Mouse (Mus musculus): Measurements from ENCODE around the gene Atxn2l. TPM values are rescaled to one million over a fixed set of nuclear protein-coding genes. Genes with fewer than 3 reads are reported as not detected.
A peak's percentile ranks its signal among the peaks of the same experiment; 100 is the strongest.

Atxn2l gene
- polyA plus RNA-seq, 1 experiment from 2014 or later: 56.8 TPM

- H3K27me3 ChIP-seq: no peaks in the 10 kb centered on the region
- no peaks in the 10 kb centered on the region for H3K36me3 ChIP-seq
- H3K9ac ChIP-seq: 0 out of 2 replicates have a peak overlapping the region, but pooled peaks have one; percentile 17
- ATAC-seq (ENCODE audit: insufficient number of reproducible peaks, insufficient read depth, low FRiP score, low TSS enrichment, low read depth): no peak
- H3K9me3 ChIP-seq: no peaks in the 10 kb centered on the region
- no peak overlapping the region for H3K4me2 ChIP-seq
- H3K27ac ChIP-seq: peak overlapping the region; percentile 29
- WGBS: 45% methylated on average over 10 of the region's 10 CpGs
- no peak overlapping the region for H3K4me3 ChIP-seq
- H3K4me1 ChIP-seq: peaks cover 36% of the 10 kb centered on the region
Observed at GRCm38 (mm10) chr7:126460623-126461399, 42.4 kb downstream of the Atxn2l start.

DNA sequence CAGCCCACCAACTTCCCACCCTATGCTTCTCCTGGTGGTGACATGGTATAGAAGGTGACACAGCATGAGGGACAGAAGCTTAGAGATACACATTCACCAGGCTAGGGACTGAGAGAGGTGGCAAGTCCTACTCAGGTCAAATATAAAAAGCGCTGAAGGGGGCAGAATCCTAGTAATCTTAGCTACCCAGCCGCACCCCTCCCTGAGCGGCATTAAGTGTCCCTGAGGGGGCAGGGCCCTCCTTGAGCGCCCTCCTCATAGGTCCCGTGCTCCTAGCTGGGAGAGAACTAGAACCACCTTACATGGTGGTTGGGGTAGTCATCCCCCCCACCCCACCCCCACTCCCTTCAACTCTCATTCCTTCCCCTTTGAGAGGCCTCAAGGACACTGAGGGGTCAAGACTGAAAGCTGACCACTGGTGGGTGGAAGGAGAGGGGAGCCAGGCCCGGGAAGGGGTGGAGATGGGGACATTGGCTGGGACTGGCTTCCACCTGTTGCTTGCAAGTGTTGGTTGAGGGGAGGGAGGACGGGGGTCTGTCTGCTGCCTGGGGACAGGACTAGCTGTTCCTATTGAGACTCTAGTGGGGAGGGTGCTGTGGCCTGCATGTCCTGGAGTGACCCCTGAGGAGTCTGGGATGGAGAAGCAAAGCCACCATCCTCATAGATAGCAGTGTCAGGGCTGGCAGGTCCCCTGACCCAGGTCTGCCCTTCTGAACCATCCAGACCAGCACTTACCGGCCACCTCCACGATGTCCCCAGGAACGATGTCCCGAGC, 44.2 kb downstream of the Atxn2l start:
- peaks cover 31% of the 10 kb centered on the region for H3K4me1 ChIP-seq
- H3K27me3 ChIP-seq: no peaks in the 10 kb centered on the region
- 76% methylated on average over 11 of the region's 11 CpGs for WGBS
- no peak overlapping the region for H3K27ac ChIP-seq
- H3K4me3 ChIP-seq: no peak overlapping the region
- H3K9me3 ChIP-seq: no peaks in the 10 kb centered on the region
- no peak overlapping the region for H3K4me2 ChIP-seq
- 0 out of 2 replicates have a peak overlapping the region, but pooled peaks have one; percentile 27 for H3K9ac ChIP-seq
- no peak for ATAC-seq (ENCODE audit: insufficient number of reproducible peaks, insufficient read depth, low FRiP score, low TSS enrichment, low read depth)
- H3K36me3 ChIP-seq: no peaks in the 10 kb centered on the region

DNA sequence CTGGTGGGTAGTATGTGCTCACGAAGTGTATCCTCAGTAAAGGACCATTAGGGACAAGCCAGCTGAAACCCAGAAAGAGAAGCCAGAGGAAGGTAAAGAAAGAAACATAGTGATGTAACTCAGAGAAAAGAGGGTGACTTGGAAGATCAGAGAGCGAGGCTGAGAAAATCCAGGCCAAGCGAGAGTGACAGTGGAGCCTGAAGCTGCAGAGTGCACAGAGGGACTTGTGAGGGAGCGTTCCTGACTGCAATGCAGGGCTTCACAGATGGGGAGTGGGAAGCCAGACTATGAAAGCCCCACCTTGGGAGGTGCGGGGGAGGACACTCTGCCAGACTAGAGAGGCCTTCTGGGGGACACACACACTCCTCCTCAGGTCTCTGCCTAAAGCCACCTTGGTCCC, 45.0 kb downstream of the Atxn2l start:
- Histone ChIP-seq H3K9me3 (no peaks in the 10 kb centered on the region), H3K4me3 (no peak overlapping the region), H3K4me1 (peaks cover 23% of the 10 kb centered on the region), H3K27ac (no peak overlapping the region), H3K36me3 (no peaks in the 10 kb centered on the region), H3K9ac (0 out of 2 replicates have a peak overlapping the region, but pooled peaks have one; percentile 17), H3K4me2 (no peak overlapping the region), H3K27me3 (no peaks in the 10 kb centered on the region)
- 79% methylated on average over 5 of the region's 5 CpGs for WGBS
- ATAC-seq (ENCODE audit: insufficient number of reproducible peaks, insufficient read depth, low FRiP score, low TSS enrichment, low read depth): no peak

- 86% methylated on average over 17 of the region's 17 CpGs for WGBS
- Histone ChIP-seq H3K9me3 (no peaks in the 10 kb centered on the region), H3K27me3 (no peaks in the 10 kb centered on the region), H3K9ac (no peak overlapping the region), H3K36me3 (no peaks in the 10 kb centered on the region), H3K4me3 (no peak overlapping the region), H3K4me1 (peaks cover 10% of the 10 kb centered on the region), H3K4me2 (no peak overlapping the region), H3K27ac (no peak overlapping the region)
- no peak for ATAC-seq (ENCODE audit: insufficient number of reproducible peaks, insufficient read depth, low FRiP score, low TSS enrichment, low read depth)
Observed at GRCm38 (mm10) chr7:126456382-126457266, 46.6 kb downstream of the Atxn2l start.

DNA sequence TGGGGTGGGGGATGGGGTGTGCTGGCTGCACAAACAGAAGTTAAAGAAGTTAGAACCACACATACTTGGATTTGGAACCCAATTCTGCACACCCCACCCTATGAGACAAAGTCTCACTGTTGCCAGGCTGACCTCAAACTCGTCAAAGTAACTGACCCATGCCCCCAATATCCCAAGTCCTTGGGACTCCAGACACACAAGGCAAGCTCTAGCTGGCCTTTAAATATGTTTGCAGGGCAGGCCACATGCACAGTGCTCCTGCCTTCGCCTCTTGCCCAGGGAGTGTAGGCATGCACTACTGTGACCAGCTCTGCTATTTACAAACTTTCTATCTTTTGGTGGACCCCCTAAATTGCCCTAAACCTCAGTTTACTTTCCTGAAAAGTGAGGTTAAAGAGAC, 48.0 kb downstream of the Atxn2l start:
- Histone ChIP-seq H3K9ac (no peak overlapping the region), H3K4me2 (no peak overlapping the region), H3K36me3 (no peaks in the 10 kb centered on the region), H3K9me3 (no peaks in the 10 kb centered on the region), H3K4me3 (no peak overlapping the region), H3K4me1 (no peaks in the 10 kb centered on the region), H3K27ac (no peak overlapping the region), H3K27me3 (no peaks in the 10 kb centered on the region)
- WGBS: 59% methylated on average over 2 of the region's 2 CpGs
- no peak for ATAC-seq (ENCODE audit: insufficient number of reproducible peaks, insufficient read depth, low FRiP score, low TSS enrichment, low read depth)

GRCm38 (mm10) chr7:126453861-126454260, 49.4 kb downstream of the Atxn2l start:
- peaks cover 1% of the 10 kb centered on the region for H3K36me3 ChIP-seq
- no peak overlapping the region for H3K27ac ChIP-seq
- H3K4me2 ChIP-seq: no peak overlapping the region
- H3K4me3 ChIP-seq: no peak overlapping the region
- no peaks in the 10 kb centered on the region for H3K9me3 ChIP-seq
- no peak overlapping the region for H3K9ac ChIP-seq
- no peaks in the 10 kb centered on the region for H3K27me3 ChIP-seq
- 82% methylated on average over 7 of the region's 7 CpGs for WGBS
- ATAC-seq (ENCODE audit: insufficient number of reproducible peaks, insufficient read depth, low FRiP score, low TSS enrichment, low read depth): no peak
- no peaks in the 10 kb centered on the region for H3K4me1 ChIP-seq

DNA sequence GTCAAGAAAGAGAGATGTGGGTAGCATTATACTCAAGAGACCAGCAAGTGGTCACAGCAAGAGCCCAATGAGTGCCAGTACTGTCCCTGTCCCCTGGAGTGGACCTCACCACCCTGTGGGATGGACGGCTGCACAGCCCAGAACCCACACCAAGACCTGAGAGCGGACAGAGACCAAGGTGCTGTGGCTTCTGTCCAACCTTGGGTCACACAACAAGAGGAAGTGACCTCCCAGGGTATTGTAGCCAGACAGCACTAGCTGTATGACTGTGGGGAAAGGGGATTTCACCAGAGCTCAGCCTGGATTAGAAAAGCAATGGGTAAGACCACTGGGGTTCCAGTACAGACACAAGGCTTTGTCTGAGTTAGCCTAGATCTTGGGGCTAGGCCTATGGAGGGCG, 51.0 kb downstream of the Atxn2l start:
- WGBS: 88% methylated on average over 3 of the region's 3 CpGs
- no peak for ATAC-seq (ENCODE audit: insufficient number of reproducible peaks, insufficient read depth, low FRiP score, low TSS enrichment, low read depth)
- Histone ChIP-seq H3K9ac (no peak overlapping the region), H3K27ac (no peak overlapping the region), H3K27me3 (no peaks in the 10 kb centered on the region), H3K4me3 (no peak overlapping the region), H3K4me2 (no peak overlapping the region), H3K36me3 (peaks cover 17% of the 10 kb centered on the region), H3K9me3 (no peaks in the 10 kb centered on the region), H3K4me1 (no peaks in the 10 kb centered on the region)

DNA sequence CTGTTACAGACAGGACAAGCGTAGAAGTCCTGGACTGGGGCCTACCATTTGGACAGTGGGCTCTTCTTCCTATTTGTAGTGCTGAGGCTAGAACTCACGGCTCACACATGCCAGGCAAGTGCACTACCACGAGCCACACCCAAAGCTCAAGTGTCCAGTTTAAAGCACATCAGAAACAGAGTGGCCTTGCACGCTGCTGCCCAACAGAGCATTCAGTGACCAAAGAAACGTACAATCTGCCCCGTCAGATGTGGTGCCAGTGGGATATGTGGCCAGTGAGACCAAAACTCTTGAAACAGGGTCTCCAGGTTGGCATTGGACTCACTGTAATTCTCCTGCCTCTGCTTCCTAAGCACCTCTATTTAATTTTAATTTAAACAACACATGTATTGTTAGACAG, 52.6 kb downstream of the Atxn2l start:
- H3K4me1 ChIP-seq: no peaks in the 10 kb centered on the region
- no peak for ATAC-seq (ENCODE audit: insufficient number of reproducible peaks, insufficient read depth, low FRiP score, low TSS enrichment, low read depth)
- 86% methylated on average over 6 of the region's 6 CpGs for WGBS
- peaks cover 34% of the 10 kb centered on the region for H3K36me3 ChIP-seq
- no peak overlapping the region for H3K4me3 ChIP-seq
- H3K27ac ChIP-seq: no peak overlapping the region
- H3K9me3 ChIP-seq: no peaks in the 10 kb centered on the region
- no peak overlapping the region for H3K9ac ChIP-seq
- no peaks in the 10 kb centered on the region for H3K27me3 ChIP-seq
- no peak overlapping the region for H3K4me2 ChIP-seq

DNA sequence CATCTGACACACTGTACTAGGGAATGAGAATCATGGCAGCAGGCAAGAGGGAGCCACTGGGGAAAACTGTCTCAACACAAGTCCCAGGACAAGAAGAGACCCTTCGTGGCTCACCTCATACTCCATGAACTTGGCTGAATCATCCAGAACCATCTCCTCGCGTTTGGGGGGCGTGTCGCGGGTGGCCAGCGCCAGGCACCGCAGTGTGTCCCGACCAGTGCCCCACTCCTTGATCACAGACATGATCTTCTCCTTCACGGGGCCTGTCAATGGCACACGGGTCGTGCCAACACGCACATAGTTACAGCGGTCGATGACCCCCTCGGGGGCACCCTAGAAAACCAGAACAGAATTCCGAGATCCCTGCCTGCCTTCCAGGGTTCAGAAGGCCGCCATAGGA, 53.2 kb downstream of the Atxn2l start:
- WGBS: 94% methylated on average over 18 of the region's 18 CpGs
- Histone ChIP-seq H3K27me3 (no peaks in the 10 kb centered on the region), H3K4me1 (no peaks in the 10 kb centered on the region), H3K9me3 (no peaks in the 10 kb centered on the region), H3K36me3 (peaks cover 40% of the 10 kb centered on the region), H3K27ac (no peak overlapping the region), H3K9ac (no peak overlapping the region), H3K4me2 (no peak overlapping the region), H3K4me3 (no peak overlapping the region)
- no peak for ATAC-seq (ENCODE audit: insufficient number of reproducible peaks, insufficient read depth, low FRiP score, low TSS enrichment, low read depth)

GRCm38 (mm10) chr7:126448481-126448880, 54.8 kb downstream of the Atxn2l start:
- H3K4me2 ChIP-seq: no peak overlapping the region
- no peaks in the 10 kb centered on the region for H3K9me3 ChIP-seq
- no peaks in the 10 kb centered on the region for H3K27me3 ChIP-seq
- ATAC-seq (ENCODE audit: insufficient number of reproducible peaks, insufficient read depth, low FRiP score, low TSS enrichment, low read depth): no peak
- peaks cover 52% of the 10 kb centered on the region for H3K36me3 ChIP-seq
- H3K4me3 ChIP-seq: no peak overlapping the region
- WGBS: 91% methylated on average over 19 of the region's 19 CpGs
- no peak overlapping the region for H3K27ac ChIP-seq
- no peaks in the 10 kb centered on the region for H3K4me1 ChIP-seq
- no peak overlapping the region for H3K9ac ChIP-seq

DNA sequence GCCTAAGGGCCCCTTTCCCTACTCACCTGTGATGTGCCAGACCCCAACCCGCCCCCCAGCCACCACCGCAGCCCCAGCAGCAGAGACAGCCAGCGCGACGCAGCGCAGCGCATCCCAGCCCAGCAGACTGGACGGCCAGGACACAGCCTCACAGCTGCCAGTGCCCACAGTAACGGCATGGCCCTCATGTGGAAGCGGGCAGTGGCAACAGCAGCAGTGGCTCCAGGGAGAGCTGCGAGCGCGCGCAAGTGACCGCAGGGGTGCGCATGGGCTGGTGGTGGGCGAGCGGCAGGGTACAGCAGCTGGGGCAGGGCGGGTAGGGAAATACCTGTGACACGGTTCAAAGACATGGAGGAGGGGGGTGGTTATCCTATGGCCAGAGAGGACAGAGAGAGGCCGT, 57.0 kb downstream of the Atxn2l start:
- H3K9ac ChIP-seq: no peak overlapping the region
- no peak overlapping the region for H3K27ac ChIP-seq
- H3K36me3 ChIP-seq: peaks cover 69% of the 10 kb centered on the region
- no peaks in the 10 kb centered on the region for H3K4me1 ChIP-seq
- WGBS: 90% methylated on average over 21 of the region's 21 CpGs
- H3K4me2 ChIP-seq: no peak overlapping the region
- no peak overlapping the region for H3K4me3 ChIP-seq
- no peak for ATAC-seq (ENCODE audit: insufficient number of reproducible peaks, insufficient read depth, low FRiP score, low TSS enrichment, low read depth)
- H3K9me3 ChIP-seq: no peaks in the 10 kb centered on the region
- H3K27me3 ChIP-seq: no peaks in the 10 kb centered on the region

All from embryonic facial prominence, embryonic 13.5 days (tissue).